Mouse (Mus musculus): ENCODE data around the gene Clmn.
"Not testable (repeated sequence)": the region's sequence is repeated elsewhere in the genome, so short reads cannot be mapped to it uniquely, and the experiment has no call there.

The Clmn gene

GRCm38 (mm10) chr12:104837957-104838401 is 26.9 kb downstream of the Clmn start:
- peak; percentile 58 for DNase-seq (ENCODE audit: low spot score)

DNA sequence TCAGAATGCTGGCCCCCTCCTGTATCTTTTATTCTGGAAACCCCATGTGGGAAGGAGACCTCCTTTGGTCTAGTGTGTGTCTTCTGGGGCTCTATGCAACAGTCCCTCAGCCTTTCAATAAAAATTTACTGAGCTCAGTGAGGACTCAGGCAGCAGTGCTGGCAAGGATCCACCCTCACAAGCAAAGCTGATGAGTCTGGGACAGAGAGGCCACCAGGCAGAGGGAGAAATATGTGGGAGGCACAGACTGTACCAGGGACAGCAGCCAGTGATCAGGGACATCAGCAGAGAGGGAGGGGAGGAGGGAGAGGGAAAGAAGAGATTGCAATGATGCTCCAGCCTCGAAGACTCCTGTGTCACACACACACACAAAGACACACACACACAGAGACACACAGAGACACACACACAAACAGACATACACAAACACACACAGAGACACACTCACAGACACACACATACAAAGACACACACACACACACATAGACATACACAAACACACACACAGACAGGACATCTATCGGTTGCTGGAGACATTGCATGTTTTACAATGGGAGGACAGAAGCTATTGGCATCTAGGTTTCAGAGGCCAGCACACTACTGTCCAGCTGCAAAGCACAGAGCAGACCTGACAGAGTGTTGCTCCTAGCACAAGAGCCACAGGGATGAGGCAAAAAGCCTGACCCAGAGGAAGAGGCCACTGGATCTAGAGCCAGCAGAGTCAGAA is 27.6 kb downstream of the Clmn start:
- peak; percentile 92 for DNase-seq (ENCODE audit: low spot score)

- DNase-seq (ENCODE audit: low spot score): no peak
These were observed 28.6 kb downstream of the Clmn start for GRCm38 (mm10) chr12:104836230-104836629.

DNA sequence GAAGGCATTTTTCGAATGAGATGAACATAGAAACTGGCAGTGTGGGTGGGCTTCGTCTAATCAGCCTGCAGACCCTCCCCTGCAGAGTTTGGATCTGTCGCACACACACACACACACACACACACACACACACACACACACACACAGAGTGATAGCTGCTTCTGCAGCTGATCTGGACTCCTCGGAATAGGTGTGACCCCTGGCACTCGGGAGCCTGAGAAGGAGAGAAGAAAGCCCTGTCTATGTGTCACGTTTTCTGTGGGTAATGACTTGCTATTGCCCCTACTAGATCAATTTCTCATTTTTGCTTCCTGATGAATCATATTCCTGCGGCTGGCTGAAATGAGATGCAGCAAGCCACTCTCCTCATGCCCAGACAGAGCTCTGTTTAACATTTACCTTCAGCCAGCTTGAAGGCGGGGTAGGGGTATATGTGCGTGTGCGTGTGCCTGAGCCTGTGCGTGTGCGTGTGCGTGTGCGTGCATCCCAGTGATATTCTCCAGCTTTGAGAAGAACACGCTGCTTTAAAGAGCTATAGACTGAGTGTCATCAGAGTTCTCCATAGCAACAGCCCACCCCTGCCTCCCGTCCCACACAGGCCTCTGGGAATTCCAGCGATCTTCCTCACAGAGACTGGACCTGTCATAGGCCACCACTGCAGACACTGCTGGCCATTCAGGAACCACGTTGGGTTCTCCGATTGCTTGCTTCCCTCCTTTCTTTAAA is 29.3 kb downstream of the Clmn start:
- no peak for DNase-seq (ENCODE audit: low spot score)

GRCm38 (mm10) chr12:104834772-104835171 is 30.1 kb downstream of the Clmn start:
- DNase-seq (ENCODE audit: low spot score): no peak

DNA sequence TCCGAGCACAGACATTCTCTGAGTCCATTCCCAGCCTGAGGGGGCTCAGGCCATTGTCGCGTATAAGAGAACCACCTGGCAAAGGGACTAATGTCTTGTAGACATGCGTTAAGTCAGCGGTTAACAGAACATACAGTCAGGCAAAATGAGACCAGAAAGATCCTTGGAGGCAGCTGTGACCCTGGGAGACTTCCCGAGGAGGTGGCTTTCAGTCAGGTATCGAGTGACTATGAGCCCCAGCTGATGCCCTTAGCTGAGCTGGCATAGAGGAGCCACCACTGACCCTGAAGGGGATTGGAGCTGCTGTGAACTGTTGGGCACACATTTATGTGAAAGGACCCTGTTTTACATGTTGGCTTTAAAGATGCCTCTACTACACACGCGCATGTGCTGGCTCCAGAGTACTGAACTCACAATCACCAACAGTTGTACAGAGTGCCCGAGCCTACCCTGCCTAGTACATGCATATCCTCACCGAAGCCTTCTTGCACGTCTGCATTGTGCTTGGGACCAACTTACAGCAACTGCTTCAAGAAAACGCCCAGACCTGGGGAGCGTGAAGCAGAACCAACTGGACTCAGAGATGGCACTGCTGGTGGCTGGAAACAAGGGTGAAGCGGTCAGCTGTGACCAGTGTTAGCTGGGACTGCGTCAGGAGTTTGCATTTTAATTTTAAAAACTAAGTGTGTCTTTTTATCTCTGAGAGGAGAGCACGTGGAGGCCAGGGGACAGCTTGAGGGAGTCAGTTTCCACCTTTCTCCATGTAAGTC is 34.0 kb downstream of the Clmn start:
- no peak for DNase-seq (ENCODE audit: low spot score)

DNA sequence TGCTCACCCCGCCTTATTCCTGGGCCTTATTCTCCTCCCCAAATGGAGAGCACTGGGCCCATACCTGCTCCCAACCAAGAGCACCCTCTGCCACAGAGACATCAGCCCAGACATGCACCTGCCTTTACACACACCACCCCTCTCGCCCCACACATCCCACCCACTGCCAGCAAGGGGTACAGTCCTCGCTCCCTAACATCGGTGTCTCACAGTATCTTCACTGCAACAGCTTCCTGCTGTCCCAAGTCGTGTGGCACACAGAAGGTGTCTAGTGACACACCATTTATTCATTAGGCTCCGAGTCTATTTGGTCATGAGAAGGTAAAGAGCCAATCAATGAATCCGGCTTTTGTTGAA is 34.6 kb downstream of the Clmn start:
- no peak for DNase-seq (ENCODE audit: low spot score)

- DNase-seq (ENCODE audit: low spot score): no peak
These were observed 35.1 kb downstream of the Clmn start for GRCm38 (mm10) chr12:104829596-104830282.

DNA sequence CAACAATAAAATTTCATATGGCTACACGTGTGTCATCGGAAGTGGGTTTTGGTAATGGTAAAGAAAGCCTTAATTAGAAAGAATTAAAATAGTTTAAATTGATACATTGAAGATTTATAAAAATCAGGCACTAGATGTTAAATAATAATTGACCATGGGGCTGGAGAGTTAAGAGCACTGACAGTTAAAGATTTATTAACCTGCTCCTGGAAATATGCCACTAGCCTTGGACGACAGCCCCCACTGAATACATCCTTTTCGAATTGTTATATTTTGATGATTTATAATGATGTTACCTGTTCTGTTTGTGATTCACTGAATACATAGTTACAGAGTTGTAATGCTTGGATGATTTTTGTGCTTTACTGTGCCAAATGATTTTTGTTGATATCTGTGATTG is 35.9 kb downstream of the Clmn start:
- DNase-seq (ENCODE audit: low spot score): not testable (repeated sequence)

DNA sequence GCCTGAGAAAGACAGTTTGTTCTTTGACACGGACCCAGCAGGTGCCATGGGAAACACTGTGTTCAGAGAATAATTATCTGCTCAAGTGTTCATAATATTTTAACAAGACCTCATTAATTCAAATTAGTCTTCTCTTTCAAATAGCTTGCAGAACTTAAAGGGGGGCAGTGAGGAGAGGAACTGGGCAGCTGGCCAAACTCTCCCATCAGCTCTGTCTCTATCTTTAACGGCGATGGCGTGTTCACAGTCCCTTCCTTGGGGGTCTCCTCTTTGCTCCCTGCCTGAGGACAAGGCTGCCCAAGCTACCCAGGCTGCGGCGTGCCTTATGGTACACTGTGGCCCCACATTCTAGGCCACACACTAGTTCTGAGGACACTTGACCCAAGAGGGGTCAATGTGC is 37.2 kb downstream of the Clmn start:
- DNase-seq (ENCODE audit: low spot score): no peak

GRCm38 (mm10) chr12:104824907-104825267 is 40.0 kb downstream of the Clmn start:
- DNase-seq (ENCODE audit: low spot score): no peak

- DNase-seq (ENCODE audit: low spot score): no peak
These were observed 40.5 kb downstream of the Clmn start for GRCm38 (mm10) chr12:104824244-104824906.

- DNase-seq (ENCODE audit: low spot score): no peak
These were observed 41.2 kb downstream of the Clmn start for GRCm38 (mm10) chr12:104823722-104824121.

- DNase-seq (ENCODE audit: low spot score): no peak
These were observed 41.9 kb downstream of the Clmn start for GRCm38 (mm10) chr12:104822838-104823599.

DNA sequence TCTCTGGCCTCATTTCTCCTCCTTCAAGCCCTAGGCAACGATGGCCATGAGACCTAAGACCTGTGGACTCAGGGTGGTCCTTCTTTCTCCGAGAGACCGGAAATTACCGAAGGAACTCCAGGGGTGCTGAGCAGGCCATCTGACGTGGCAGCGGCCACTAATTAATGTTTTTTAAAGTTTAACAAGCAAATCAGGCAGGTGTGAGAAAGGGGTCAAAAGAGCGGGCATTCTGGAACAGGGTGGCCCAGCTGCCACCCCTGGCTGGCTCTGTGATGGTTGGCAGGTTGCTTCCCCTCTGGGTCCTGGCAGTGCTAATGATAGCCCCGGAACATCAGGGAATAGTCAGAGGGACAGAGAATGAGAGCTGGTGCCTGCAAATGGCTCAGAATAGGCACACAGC is 42.7 kb downstream of the Clmn start:
- DNase-seq (ENCODE audit: low spot score): no peak

DNA sequence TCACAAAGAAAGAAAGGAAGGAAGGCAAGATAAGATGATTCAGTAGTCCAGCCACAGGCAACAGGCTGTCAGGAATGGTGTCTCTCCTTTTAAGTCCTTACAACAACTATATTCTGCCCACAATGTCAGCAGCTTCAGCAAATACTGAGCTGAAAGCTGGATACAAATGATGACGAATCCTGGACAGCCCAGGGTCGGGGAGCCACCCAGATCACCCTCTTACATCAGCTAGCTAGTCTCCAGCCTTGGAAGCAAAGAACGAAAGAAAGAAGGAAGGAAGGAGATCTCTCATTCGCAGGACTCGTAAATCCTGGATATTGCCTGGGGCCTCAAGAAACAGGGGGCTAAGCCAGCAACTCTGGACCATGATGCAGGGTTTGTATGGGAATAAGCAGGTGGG is 44.8 kb downstream of the Clmn start:
- DNase-seq (ENCODE audit: low spot score): no peak

DNA sequence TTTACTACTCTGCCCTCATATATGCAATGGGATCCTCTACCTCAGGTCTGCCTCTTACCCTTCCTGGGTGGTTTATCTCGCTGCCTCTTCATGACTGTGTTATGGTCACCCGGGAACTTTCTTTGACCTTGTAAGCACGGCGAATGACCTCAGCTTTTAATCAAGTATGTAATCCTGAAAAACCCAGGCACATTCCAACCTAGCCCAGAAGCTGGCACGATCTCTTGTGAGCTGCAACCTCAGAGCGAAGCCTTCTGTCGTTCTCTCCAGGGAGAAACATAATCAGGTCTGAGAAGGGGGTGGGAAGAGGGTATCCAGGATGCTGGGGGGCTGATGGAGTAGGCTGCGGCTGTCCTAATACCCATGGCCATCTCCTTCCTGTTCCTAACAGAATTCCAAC is 45.8 kb downstream of the Clmn start:
- DNase-seq (ENCODE audit: low spot score): no peak

GRCm38 (mm10) chr12:104818057-104818456 is 46.8 kb downstream of the Clmn start:
- no peak for DNase-seq (ENCODE audit: low spot score)

GRCm38 (mm10) chr12:104817172-104817866 is 47.6 kb downstream of the Clmn start:
- DNase-seq (ENCODE audit: low spot score): no peak

DNA sequence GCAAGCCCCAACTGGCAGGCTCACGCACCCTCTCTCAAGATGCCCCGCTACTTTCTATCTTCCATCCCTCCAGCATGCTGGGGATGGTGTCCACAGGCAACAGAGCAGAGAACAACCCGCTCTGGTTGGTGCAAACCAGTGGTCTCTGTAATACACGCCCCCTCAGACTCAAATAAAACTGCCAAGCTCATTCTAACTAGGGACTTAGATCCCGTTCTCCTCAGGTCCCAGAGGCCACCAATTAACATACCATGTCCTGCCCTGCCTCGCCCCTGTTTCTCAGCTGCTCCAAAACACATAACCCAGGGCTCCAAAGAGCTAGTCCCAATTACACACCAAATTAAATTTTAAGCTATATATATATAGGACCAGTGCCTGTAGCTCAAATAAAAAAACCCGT is 50.6 kb downstream of the Clmn start:
- DNase-seq (ENCODE audit: low spot score): no peak

Data from layer of hippocampus, adult 11-12 months (tissue).